Mouse (Mus musculus): ENCODE measurements around the gene Ctns. TPM values are rescaled to one million over a fixed set of nuclear protein-coding genes. Genes with fewer than 3 reads are reported as not detected.
A peak's percentile ranks its signal among the peaks of the same experiment; 100 is the strongest.

Gene Ctns
- total and polyA plus RNA-seq, 3 experiments = 4.8 to 5.9 (median 5.2) TPM

GRCm38 (mm10) chr11:73219671-73220070 lies 20.8 kb upstream of the Ctns start:
- DNase-seq (ENCODE audit: extremely low read depth) = no peak
- in situ Hi-C loops (cut with MboI; ENCODE audit: low pct_ligation_motif_present, low pct_unique_long_range_greater_than_20kb, low sequenced_read_pairs) = no loop called here
- Histone ChIP-seq H3K27me3 (replicated peaks) (peaks cover 20% of the 10 kb centered on the region), H3K27ac (ENCODE audit: insufficient read depth, low read depth) (no peak overlapping the region), H3K9me3 (replicated peaks; ENCODE audit: low read length) (peaks cover 5% of the 10 kb centered on the region), H3K4me1 (ENCODE audit: control insufficient read depth in 1 of 2, insufficient read depth in 2 of 2) (no peaks in the 10 kb centered on the region), H3K4me3 (replicated peaks in 1 of 3; ENCODE audit: low read depth in 2 of 3, low read length in 2 of 3, poor library complexity in 1 of 3) (no peak overlapping the region), H3K4me2 (ENCODE audit: insufficient read depth, low read depth, poor library complexity, severe bottlenecking) (no peak overlapping the region), H3K36me3 (replicated peaks in 1 of 2; ENCODE audit: control insufficient read depth in 1 of 2, insufficient read depth in 1 of 2, low read length in 1 of 2) (no peaks in the 10 kb centered on the region), H3K79me2 (replicated peaks; ENCODE audit: control insufficient read depth, extremely low read depth, insufficient read depth, poor library complexity, severe bottlenecking) (no peaks in the 10 kb centered on the region), H3K9ac (ENCODE audit: insufficient read depth, low read depth) (no peak overlapping the region)
- dilution Hi-C loops (cut with MboI; ENCODE audit: extremely low pct_ligation_motif_present, extremely low pct_unique_long_range_greater_than_20kb, low sequenced_read_pairs) = no loop called here
- TF ChIP-seq CTCF (conservative IDR thresholded peaks at IDR 0.05 in 1 of 2, IDR thresholded peaks at IDR 0.05 in 1 of 2; ENCODE audit: low read depth in 2 of 2, low read length in 2 of 2) (peak in 1 of 2 experiments; percentile 33; a peak in 1 of 4 replicates), MEF2A (IDR thresholded peaks at IDR 0.05; ENCODE audit: borderline replicate concordance, low read depth, low read length) (no peak)

- in situ Hi-C loops (cut with MboI; ENCODE audit: low pct_ligation_motif_present, low pct_unique_long_range_greater_than_20kb, low sequenced_read_pairs) = no loop called here
These were observed 15.1 kb upstream of the Ctns start for GRCm38 (mm10) chr11:73213956-73214355.

GRCm38 (mm10) chr11:73207621-73208020 lies 8.8 kb upstream of the Ctns start:
- Histone ChIP-seq H3K4me2 (ENCODE audit: insufficient read depth, low read depth, poor library complexity, severe bottlenecking) (no peak overlapping the region), H3K36me3 (replicated peaks in 1 of 2; ENCODE audit: control insufficient read depth in 1 of 2, insufficient read depth in 1 of 2, low read length in 1 of 2) (no peaks in the 10 kb centered on the region), H3K27me3 (replicated peaks) (no peaks in the 10 kb centered on the region), H3K4me3 (replicated peaks in 1 of 3; ENCODE audit: low read depth in 2 of 3, low read length in 2 of 3, poor library complexity in 1 of 3) (no peak overlapping the region), H3K4me1 (ENCODE audit: control insufficient read depth in 1 of 2, insufficient read depth in 2 of 2) (no peaks in the 10 kb centered on the region), H3K9ac (ENCODE audit: insufficient read depth, low read depth) (no peak overlapping the region), H3K9me3 (replicated peaks; ENCODE audit: low read length) (peaks cover 2% of the 10 kb centered on the region), H3K79me2 (replicated peaks; ENCODE audit: control insufficient read depth, extremely low read depth, insufficient read depth, poor library complexity, severe bottlenecking) (no peaks in the 10 kb centered on the region), H3K27ac (ENCODE audit: insufficient read depth, low read depth) (no peak overlapping the region)
- TF ChIP-seq USF2 (conservative IDR thresholded peaks at IDR 0.05; ENCODE audit: low read depth, low read length) (no peak), SMC3 (IDR thresholded peaks at IDR 0.05; ENCODE audit: low read depth, low read length) (peak; percentile 29; the same call in 1 of the 2 replicates), HCFC1 (IDR thresholded peaks at IDR 0.05; ENCODE audit: low read depth, low read length) (no peak), SIN3A (IDR thresholded peaks at IDR 0.05; ENCODE audit: low read length) (no peak), GABPA (IDR thresholded peaks at IDR 0.05; ENCODE audit: insufficient replicate concordance, low read depth, low read length) (no peak), CHD1 (IDR thresholded peaks at IDR 0.05; ENCODE audit: low read depth, low read length) (no peak), CTCF (conservative IDR thresholded peaks at IDR 0.05 in 1 of 2, IDR thresholded peaks at IDR 0.05 in 1 of 2; ENCODE audit: low read depth in 2 of 2, low read length in 2 of 2) (peak in 1 of 2 experiments; percentile 56; a peak in 2 of 4 replicates), MEF2A (IDR thresholded peaks at IDR 0.05; ENCODE audit: borderline replicate concordance, low read depth, low read length) (no peak), PAX5 (IDR thresholded peaks at IDR 0.05; ENCODE audit: low read length) (no peak), NRF1 (IDR thresholded peaks at IDR 0.05; ENCODE audit: low read depth, low read length) (no peak), RAD21 (IDR thresholded peaks at IDR 0.05; ENCODE audit: low read depth, low read length) (peak; percentile 40), ZNF384 (IDR thresholded peaks at IDR 0.05; ENCODE audit: low read depth, low read length) (no peak)
- in situ Hi-C loops (cut with MboI; ENCODE audit: low pct_ligation_motif_present, low pct_unique_long_range_greater_than_20kb, low sequenced_read_pairs) = no loop called here
- DNase-seq (ENCODE audit: extremely low read depth) = peak; percentile 29
- dilution Hi-C loops (cut with MboI; ENCODE audit: extremely low pct_ligation_motif_present, extremely low pct_unique_long_range_greater_than_20kb, low sequenced_read_pairs) = no loop called here

More at GRCm38 (mm10) chr11:73213956-73214355, 15.1 kb upstream of the Ctns start:
- dilution Hi-C loops (cut with MboI; ENCODE audit: extremely low pct_ligation_motif_present, extremely low pct_unique_long_range_greater_than_20kb, low sequenced_read_pairs) = no loop called here
- Histone ChIP-seq H3K27me3 (replicated peaks) (peaks cover 18% of the 10 kb centered on the region), H3K36me3 (replicated peaks in 1 of 2; ENCODE audit: control insufficient read depth in 1 of 2, insufficient read depth in 1 of 2, low read length in 1 of 2) (no peaks in the 10 kb centered on the region), H3K9me3 (replicated peaks; ENCODE audit: low read length) (no peaks in the 10 kb centered on the region), H3K79me2 (replicated peaks; ENCODE audit: control insufficient read depth, extremely low read depth, insufficient read depth, poor library complexity, severe bottlenecking) (no peaks in the 10 kb centered on the region), H3K4me2 (ENCODE audit: insufficient read depth, low read depth, poor library complexity, severe bottlenecking) (no peak overlapping the region), H3K9ac (ENCODE audit: insufficient read depth, low read depth) (no peak overlapping the region), H3K4me3 (replicated peaks in 1 of 3; ENCODE audit: low read depth in 2 of 3, low read length in 2 of 3, poor library complexity in 1 of 3) (no peak overlapping the region), H3K4me1 (ENCODE audit: control insufficient read depth in 1 of 2, insufficient read depth in 2 of 2) (no peaks in the 10 kb centered on the region), H3K27ac (ENCODE audit: insufficient read depth, low read depth) (no peak overlapping the region)
- TF ChIP-seq ZC3H11A (IDR thresholded peaks at IDR 0.05; ENCODE audit: low read depth, low read length) (no peak), BHLHE40 (IDR thresholded peaks at IDR 0.05; ENCODE audit: low read depth, low read length) (no peak), MAZ (IDR thresholded peaks at IDR 0.05; ENCODE audit: low read depth, low read length) (no peak), POLR2A (IDR thresholded peaks at IDR 0.05; ENCODE audit: low read depth, low read length) (no peak), MEF2A (IDR thresholded peaks at IDR 0.05; ENCODE audit: borderline replicate concordance, low read depth, low read length) (no peak), MYC (IDR thresholded peaks at IDR 0.05; ENCODE audit: low read depth, low read length) (no peak), USF1 (IDR thresholded peaks at IDR 0.05; ENCODE audit: low read depth, low read length) (no peak), POLR2AphosphoS2 (IDR thresholded peaks at IDR 0.05; ENCODE audit: low read depth, low read length) (no peak), MXI1 (IDR thresholded peaks at IDR 0.05; ENCODE audit: low read depth, low read length) (no peak), UBTF (IDR thresholded peaks at IDR 0.05; ENCODE audit: low read depth, low read length) (no peak), ZMIZ1 (IDR thresholded peaks at IDR 0.05; ENCODE audit: low read depth, low read length) (no peak), ZNF384 (IDR thresholded peaks at IDR 0.05; ENCODE audit: low read depth, low read length) (no peak), CTCF (conservative IDR thresholded peaks at IDR 0.05 in 1 of 2, IDR thresholded peaks at IDR 0.05 in 1 of 2; ENCODE audit: low read depth in 2 of 2, low read length in 2 of 2) (no peak)
- DNase-seq (ENCODE audit: extremely low read depth) = no peak

Measured in CH12.LX (cell line).